Mouse (Mus musculus): ENCODE measurements at regions not wholly inside any gene's neighbourhood (a gene's known extent, or its start where the extent isn't known, plus 50 kb on each side); places are given as distances from the start of the nearest gene placed in this dataset.
"Not testable (repeated sequence)": the region's sequence is repeated elsewhere in the genome, so short reads cannot be mapped to it uniquely, and the experiment has no call there.

GRCm38 (mm10) chr4:101366905-101367679 lies 52.0 kb upstream of the Ak4 start:
- WGBS = 55% methylated on average over 13 of the region's 13 CpGs
- no peak for DNase-seq (ENCODE audit: low spot score)
- Histone ChIP-seq H3K4me3 (no peak overlapping the region), H3K27ac (no peak overlapping the region), H3K9me3 (no peaks in the 10 kb centered on the region), H3K4me1 (0 out of 2 replicates have a peak, but pooled peaks cover 5% of the 10 kb centered on the region), H3K36me3 (no peaks in the 10 kb centered on the region), H3K27me3 (ENCODE audit: insufficient read depth, poor library complexity, severe bottlenecking) (no peaks in the 10 kb centered on the region)

- Histone ChIP-seq H3K4me1 (0 out of 2 replicates have a peak, but pooled peaks cover 5% of the 10 kb centered on the region), H3K36me3 (no peaks in the 10 kb centered on the region), H3K9me3 (no peaks in the 10 kb centered on the region), H3K27me3 (ENCODE audit: insufficient read depth, poor library complexity, severe bottlenecking) (no peaks in the 10 kb centered on the region), H3K4me3 (no peak overlapping the region), H3K27ac (no peak overlapping the region)
- DNase-seq (ENCODE audit: low spot score) = no peak
- WGBS = 70% methylated on average over 3 of the region's 3 CpGs
These were observed 53.8 kb upstream of the Ak4 start for GRCm38 (mm10) chr4:101365299-101365698.

- no peak for DNase-seq (ENCODE audit: low spot score)
- 84% methylated on average over 2 of the region's 2 CpGs for WGBS
- H3K4me1 ChIP-seq = 0 out of 2 replicates have a peak, but pooled peaks cover 5% of the 10 kb centered on the region
- H3K9me3 ChIP-seq = no peaks in the 10 kb centered on the region
- no peak overlapping the region for H3K27ac ChIP-seq
- no peaks in the 10 kb centered on the region for H3K27me3 ChIP-seq (ENCODE audit: insufficient read depth, poor library complexity, severe bottlenecking)
- no peak overlapping the region for H3K4me3 ChIP-seq
- no peaks in the 10 kb centered on the region for H3K36me3 ChIP-seq
These were observed 54.4 kb upstream of the Ak4 start for GRCm38 (mm10) chr4:101364716-101365115.

- WGBS = 86% methylated on average over 1 of the region's 1 CpGs
- H3K27ac ChIP-seq; H3K4me1 ChIP-seq; H3K27me3 ChIP-seq (ENCODE audit: insufficient read depth, poor library complexity, severe bottlenecking); H3K36me3 ChIP-seq; H3K4me3 ChIP-seq; DNase-seq (ENCODE audit: low spot score); H3K9me3 ChIP-seq: not testable (repeated sequence)
These were observed 55.8 kb upstream of the Ak4 start for GRCm38 (mm10) chr4:101363231-101363630.

GRCm38 (mm10) chr4:101361779-101362178 lies 57.3 kb upstream of the Ak4 start:
- Histone ChIP-seq H3K9me3 (no peaks in the 10 kb centered on the region), H3K27ac (no peak overlapping the region), H3K27me3 (ENCODE audit: insufficient read depth, poor library complexity, severe bottlenecking) (no peaks in the 10 kb centered on the region), H3K4me1 (0 out of 2 replicates have a peak, but pooled peaks cover 9% of the 10 kb centered on the region), H3K36me3 (no peaks in the 10 kb centered on the region), H3K4me3 (no peak overlapping the region)
- no peak for DNase-seq (ENCODE audit: low spot score)
- 76% methylated on average over 1 of the region's 1 CpGs for WGBS

- peaks cover 8% of the 10 kb centered on the region for H3K4me1 ChIP-seq
- no peaks in the 10 kb centered on the region for H3K36me3 ChIP-seq
- no peak for DNase-seq (ENCODE audit: low spot score)
- no peaks in the 10 kb centered on the region for H3K27me3 ChIP-seq (ENCODE audit: insufficient read depth, poor library complexity, severe bottlenecking)
- no peaks in the 10 kb centered on the region for H3K9me3 ChIP-seq
- no peak overlapping the region for H3K27ac ChIP-seq
- H3K4me3 ChIP-seq = no peak overlapping the region
- WGBS = 81% methylated on average over 7 of the region's 7 CpGs
These were observed 58.8 kb upstream of the Ak4 start for GRCm38 (mm10) chr4:101360296-101360695.

GRCm38 (mm10) chr4:101359119-101359518 lies 60.0 kb upstream of the Ak4 start:
- H3K4me1 ChIP-seq = peaks cover 19% of the 10 kb centered on the region
- H3K27ac ChIP-seq = no peak overlapping the region
- H3K27me3 ChIP-seq (ENCODE audit: insufficient read depth, poor library complexity, severe bottlenecking) = no peaks in the 10 kb centered on the region
- H3K36me3 ChIP-seq = no peaks in the 10 kb centered on the region
- WGBS = 82% methylated on average over 5 of the region's 5 CpGs
- DNase-seq (ENCODE audit: low spot score) = peak; percentile 62
- no peak overlapping the region for H3K4me3 ChIP-seq
- H3K9me3 ChIP-seq = no peaks in the 10 kb centered on the region

- DNase-seq (ENCODE audit: low spot score) = no peak
- Histone ChIP-seq H3K36me3 (no peaks in the 10 kb centered on the region), H3K27me3 (ENCODE audit: insufficient read depth, poor library complexity, severe bottlenecking) (no peaks in the 10 kb centered on the region), H3K4me1 (peaks cover 24% of the 10 kb centered on the region), H3K27ac (no peak overlapping the region), H3K4me3 (no peak overlapping the region), H3K9me3 (no peaks in the 10 kb centered on the region)
- WGBS = 87% methylated on average over 3 of the region's 3 CpGs
These were observed 60.6 kb upstream of the Ak4 start for GRCm38 (mm10) chr4:101358525-101358924.

GRCm38 (mm10) chr4:101357923-101358322 lies 61.2 kb upstream of the Ak4 start:
- Histone ChIP-seq H3K27me3 (ENCODE audit: insufficient read depth, poor library complexity, severe bottlenecking) (no peaks in the 10 kb centered on the region), H3K4me1 (peaks cover 24% of the 10 kb centered on the region), H3K9me3 (no peaks in the 10 kb centered on the region), H3K36me3 (no peaks in the 10 kb centered on the region), H3K4me3 (no peak overlapping the region), H3K27ac (no peak overlapping the region)
- 89% methylated on average over 8 of the region's 8 CpGs for WGBS
- DNase-seq (ENCODE audit: low spot score) = no peak

GRCm38 (mm10) chr4:101356954-101357891 lies 61.9 kb upstream of the Ak4 start:
- Histone ChIP-seq H3K4me1 (peaks cover 24% of the 10 kb centered on the region), H3K36me3 (no peaks in the 10 kb centered on the region), H3K9me3 (no peaks in the 10 kb centered on the region), H3K4me3 (peak overlapping the region; percentile 80), H3K27ac (peak overlapping the region; percentile 94), H3K27me3 (ENCODE audit: insufficient read depth, poor library complexity, severe bottlenecking) (no peaks in the 10 kb centered on the region)
- peak; percentile 73 for DNase-seq (ENCODE audit: low spot score)
- WGBS = 17% methylated on average over 31 of the region's 31 CpGs

GRCm38 (mm10) chr4:101356093-101356953 lies 62.8 kb upstream of the Ak4 start:
- peak; percentile 85 for DNase-seq (ENCODE audit: low spot score)
- under 1% methylated on average over 107 of the region's 107 CpGs for WGBS
- Histone ChIP-seq H3K4me1 (peaks cover 24% of the 10 kb centered on the region), H3K4me3 (peak overlapping the region; percentile 80), H3K36me3 (no peaks in the 10 kb centered on the region), H3K27me3 (ENCODE audit: insufficient read depth, poor library complexity, severe bottlenecking) (no peaks in the 10 kb centered on the region), H3K9me3 (no peaks in the 10 kb centered on the region), H3K27ac (peak overlapping the region; percentile 94)

- Histone ChIP-seq H3K27ac (peak overlapping the region; percentile 94), H3K4me1 (peaks cover 24% of the 10 kb centered on the region), H3K9me3 (no peaks in the 10 kb centered on the region), H3K36me3 (no peaks in the 10 kb centered on the region), H3K4me3 (peak overlapping the region; percentile 80), H3K27me3 (ENCODE audit: insufficient read depth, poor library complexity, severe bottlenecking) (no peaks in the 10 kb centered on the region)
- peak; percentile 71 for DNase-seq (ENCODE audit: low spot score)
- WGBS = under 1% methylated on average over 31 of the region's 31 CpGs
These were observed 63.5 kb upstream of the Ak4 start for GRCm38 (mm10) chr4:101355431-101356092.
